Mouse (Mus musculus) forebrain, embryonic 16.5 days (tissue): Measurements from ENCODE around the gene Gna13. TPM values are rescaled to one million over a fixed set of nuclear protein-coding genes. Genes with fewer than 3 reads are reported as not detected.

Source experiments
- ATAC-seq: fragments of 200-750 bp; cut with Nextera tagmentation; 2 replicates; pipeline ENCODE4 v1.8.0; 2017; ENCODE audit warnings: mild to moderate bottlenecking, moderate library complexity
- H3K27ac ChIP-seq: fragments of 300-500 bp; sonication (generic); 2 replicates; pipeline ENCODE4 v1.5.1; 2014; ENCODE audit warnings: low read length, control low read depth
- H3K27me3 ChIP-seq: fragments of 300-500 bp; sonication (generic); replicated peaks from 2 replicates; pipeline ENCODE4 v1.6.1; 2014; ENCODE audit warnings: low read length; ENCODE audit not compliant: control insufficient read depth, insufficient read depth
- H3K36me3 ChIP-seq: fragments of 300-500 bp; sonication (generic); 2 replicates; pipeline ENCODE4 v1.6.1; 2014; ENCODE audit not compliant: control insufficient read depth, insufficient read depth
- H3K4me1 ChIP-seq: fragments of 300-500 bp; sonication (generic); replicated peaks from 2 replicates; pipeline ENCODE4 v1.6.1; 2014; ENCODE audit warnings: low read length; ENCODE audit not compliant: control insufficient read depth, insufficient read depth
- H3K4me2 ChIP-seq: fragments of 300-500 bp; sonication (generic); 2 replicates; pipeline ENCODE4 v1.6.1; 2014; ENCODE audit warnings: mild to moderate bottlenecking, low read length, control low read depth
- H3K4me3 ChIP-seq: fragments of 300-500 bp; sonication (generic); replicated peaks from 2 replicates; pipeline ENCODE4 v1.5.1; 2014; ENCODE audit warnings: mild to moderate bottlenecking, low read length, control low read depth
- H3K9ac ChIP-seq: fragments of 300-500 bp; sonication (generic); replicated peaks from 2 replicates; pipeline ENCODE4 v1.6.1; 2014; ENCODE audit warnings: low read depth, low read length, control low read depth
- H3K9me3 ChIP-seq: fragments of 300-500 bp; sonication (generic); 2 replicates; pipeline ENCODE4 v1.6.1; 2016; ENCODE audit warnings: low read length; ENCODE audit not compliant: control insufficient read depth
- WGBS: fragments of 180-500 bp; shearing (Covaris S2); extraction: QIAGEN DNeasy Blood & Tissue Kit; methylation state at CpG from one replicate; pipeline ENCODE4 v1.1.7; 2014; 5-methylcytosine and 5-hydroxymethylcytosine counted together
- polyA plus RNA-seq: library from polyadenylated mRNA; unstranded; fragments of >200 nt; fragmentation: Nextera tagmentation; extraction: Ambion mirVana; gene quantifications from 2 replicates; pipeline ENCODE4 v1.2.1, GENCODE M21; 2015

The Gna13 gene
- polyA plus RNA-seq, 1 experiment from 2014 or later = 16.1 TPM

DNA sequence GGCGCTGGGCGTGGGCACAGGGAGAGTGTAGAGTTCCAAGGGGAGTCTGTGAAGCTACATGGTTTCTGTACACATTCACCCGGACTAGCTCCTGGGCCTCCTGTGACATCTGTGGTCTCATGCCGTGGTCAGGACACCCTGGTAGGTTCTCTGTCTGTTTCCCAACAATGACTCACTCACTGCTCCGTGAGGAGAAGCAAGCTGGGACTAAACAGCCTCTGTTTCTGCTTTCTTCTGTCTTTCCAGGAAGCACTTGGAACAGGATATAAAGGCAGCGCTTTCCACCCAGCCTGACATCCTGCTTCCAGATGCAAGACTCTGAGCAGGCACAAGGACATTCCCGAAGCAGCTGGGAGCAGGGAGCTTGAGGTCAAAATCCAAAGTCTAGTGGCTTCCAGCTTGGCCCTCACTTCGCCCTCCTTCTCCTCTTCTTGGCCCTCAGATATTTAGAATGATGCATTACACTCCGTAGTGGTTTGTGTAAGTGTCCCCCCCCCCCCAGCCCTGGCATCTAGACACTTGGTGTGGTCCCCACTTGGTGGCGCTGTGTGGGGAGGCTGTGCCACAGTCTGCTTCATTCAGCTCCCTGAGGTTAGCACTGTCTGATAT, 18.5 kb upstream of the Gna13 start:
- H3K27ac ChIP-seq = no peak overlapping the region
- 33% methylated on average over 10 of the region's 10 CpGs for WGBS

DNA sequence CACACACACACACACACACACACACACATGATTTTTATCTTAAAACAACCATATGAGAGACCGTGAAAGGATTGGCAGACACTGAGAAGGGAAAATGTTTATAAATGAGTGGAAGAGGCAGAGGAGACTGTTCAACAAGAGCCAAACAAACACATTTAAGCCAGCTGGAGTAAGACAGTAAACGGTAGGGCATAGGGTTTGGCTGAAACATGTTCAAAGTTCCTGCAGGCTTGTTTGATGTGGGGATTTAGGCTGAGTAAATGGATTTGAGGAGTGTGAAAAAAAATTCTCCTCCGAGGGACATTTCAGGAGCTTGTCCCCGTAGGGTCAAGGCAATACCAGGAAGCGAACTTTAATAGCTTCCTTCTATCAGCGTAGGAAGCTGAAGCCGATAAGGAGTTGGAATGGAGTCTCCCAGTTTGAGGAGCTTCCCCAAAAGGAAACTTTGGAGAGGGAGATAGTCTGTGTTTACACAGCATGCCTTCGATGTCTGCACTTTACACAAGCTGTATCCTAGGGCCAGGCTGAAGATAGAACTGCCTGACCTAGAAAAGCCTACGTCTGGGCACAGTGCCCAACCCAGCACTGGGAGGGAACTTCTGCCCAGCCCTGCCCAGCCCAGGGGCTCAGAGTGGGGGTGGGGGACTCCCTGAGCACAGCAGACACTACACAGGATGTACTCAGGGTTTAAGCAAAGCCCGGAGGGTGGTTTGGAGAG, 15.2 kb upstream of the Gna13 start:
- WGBS = 53% methylated on average over 10 of the region's 10 CpGs
- Histone ChIP-seq H3K9me3 (no peaks in the 10 kb centered on the region), H3K4me2 (no peak overlapping the region), H3K4me1 (peaks cover 9% of the 10 kb centered on the region), H3K9ac (no peak overlapping the region), H3K36me3 (no peaks in the 10 kb centered on the region), H3K27ac (no peak overlapping the region), H3K27me3 (no peaks in the 10 kb centered on the region), H3K4me3 (no peak overlapping the region)
- ATAC-seq = peak; percentile 79

More for the DNA sequence above, 18.5 kb upstream of the Gna13 start:
- ATAC-seq = no peak
- H3K4me3 ChIP-seq = no peak overlapping the region
- no peaks in the 10 kb centered on the region for H3K36me3 ChIP-seq
- peaks cover 9% of the 10 kb centered on the region for H3K4me1 ChIP-seq
- H3K27me3 ChIP-seq = no peaks in the 10 kb centered on the region
- no peak overlapping the region for H3K4me2 ChIP-seq
- H3K9me3 ChIP-seq = no peaks in the 10 kb centered on the region
- no peak overlapping the region for H3K9ac ChIP-seq

GRCm38 (mm10) chr11:109348408-109348807, 14.2 kb upstream of the Gna13 start:
- Histone ChIP-seq H3K4me2 (no peak overlapping the region), H3K36me3 (no peaks in the 10 kb centered on the region), H3K4me1 (peaks cover 9% of the 10 kb centered on the region), H3K9me3 (no peaks in the 10 kb centered on the region), H3K27me3 (no peaks in the 10 kb centered on the region), H3K27ac (no peak overlapping the region), H3K4me3 (no peak overlapping the region), H3K9ac (no peak overlapping the region)
- ATAC-seq = no peak
- 74% methylated on average over 12 of the region's 12 CpGs for WGBS

DNA sequence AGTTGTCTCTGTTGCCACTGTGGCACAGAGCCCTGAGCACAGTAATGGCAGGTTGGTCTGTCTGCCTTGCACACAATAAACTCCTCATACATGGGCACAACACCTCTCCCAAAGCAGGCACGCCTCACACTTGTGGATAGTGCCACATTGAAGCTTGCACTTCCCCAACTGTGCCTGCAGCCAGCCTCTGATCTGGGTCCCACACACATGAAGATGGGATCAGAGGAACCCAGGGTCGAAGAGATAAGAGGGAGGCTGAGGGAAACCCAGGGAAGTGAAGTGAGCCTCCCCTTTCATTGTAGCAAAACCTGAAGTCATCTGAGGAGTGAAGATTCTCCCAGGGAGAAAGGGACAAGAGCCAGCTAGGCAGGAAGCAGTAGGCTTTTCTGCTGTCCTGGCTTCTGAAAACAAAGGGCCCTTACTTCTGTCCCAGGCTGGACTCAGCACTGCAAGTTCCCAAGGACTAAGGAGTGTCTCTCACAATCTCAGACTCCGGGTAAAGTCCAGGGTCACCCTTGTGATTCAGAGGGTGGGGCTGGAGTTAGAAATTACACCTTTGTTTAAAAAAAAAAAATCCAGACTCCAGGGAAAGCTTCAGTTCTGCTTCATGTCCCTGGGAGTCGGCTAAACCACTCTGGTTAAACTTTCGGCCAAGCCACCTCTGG, 12.8 kb upstream of the Gna13 start:
- Histone ChIP-seq H3K9ac (no peak overlapping the region), H3K4me3 (no peak overlapping the region), H3K4me1 (peaks cover 9% of the 10 kb centered on the region), H3K9me3 (no peaks in the 10 kb centered on the region), H3K27me3 (no peaks in the 10 kb centered on the region), H3K36me3 (no peaks in the 10 kb centered on the region), H3K4me2 (no peak overlapping the region), H3K27ac (no peak overlapping the region)
- no peak for ATAC-seq
- WGBS = 70% methylated on average over 5 of the region's 5 CpGs

DNA sequence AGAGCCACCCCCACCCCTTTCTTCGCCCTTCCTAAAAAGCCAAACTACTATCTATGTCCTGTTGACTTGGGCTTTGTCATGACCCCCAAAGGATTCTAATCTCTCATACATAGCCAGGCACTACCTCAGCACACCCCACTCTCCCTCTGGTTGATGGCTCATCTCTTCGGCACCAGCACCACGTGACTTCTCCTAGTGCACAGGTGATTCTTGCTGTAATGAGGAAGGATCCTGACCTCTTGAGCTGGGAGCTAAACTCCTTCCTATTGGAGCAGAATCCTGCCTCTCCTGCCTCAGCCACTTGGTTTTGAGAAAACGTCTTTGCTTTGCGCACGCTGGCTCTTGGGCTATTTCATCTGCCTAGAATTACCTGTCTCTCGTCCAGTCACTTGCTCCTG, 12.3 kb upstream of the Gna13 start:
- Histone ChIP-seq H3K4me1 (peaks cover 9% of the 10 kb centered on the region), H3K9me3 (no peaks in the 10 kb centered on the region), H3K27ac (no peak overlapping the region), H3K4me3 (no peak overlapping the region), H3K4me2 (no peak overlapping the region), H3K36me3 (no peaks in the 10 kb centered on the region), H3K9ac (no peak overlapping the region), H3K27me3 (no peaks in the 10 kb centered on the region)
- ATAC-seq = no peak
- WGBS = 86% methylated on average over 7 of the region's 7 CpGs

DNA sequence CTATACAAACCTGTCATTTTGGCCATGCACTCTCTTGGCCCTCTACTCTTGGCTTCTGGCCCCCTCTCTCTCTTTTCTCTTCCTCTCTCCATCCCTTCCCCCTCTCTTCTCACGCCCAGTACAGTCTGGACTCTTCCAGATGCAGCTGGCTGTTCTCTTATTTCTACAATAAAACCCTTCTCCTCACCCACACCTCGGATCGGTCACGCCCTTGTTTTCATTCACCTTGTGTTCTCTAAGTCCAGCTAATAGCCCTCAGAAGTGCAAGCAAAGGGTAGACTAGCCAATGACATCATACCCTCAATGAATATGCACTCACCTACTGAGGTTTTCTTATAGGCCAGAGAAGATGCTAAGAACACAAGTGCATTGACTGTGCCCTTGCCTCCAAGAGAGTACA, 11.1 kb upstream of the Gna13 start:
- Histone ChIP-seq H3K36me3 (no peaks in the 10 kb centered on the region), H3K27ac (no peak overlapping the region), H3K9ac (no peak overlapping the region), H3K4me3 (no peak overlapping the region), H3K9me3 (no peaks in the 10 kb centered on the region), H3K27me3 (no peaks in the 10 kb centered on the region), H3K4me1 (peaks cover 9% of the 10 kb centered on the region), H3K4me2 (no peak overlapping the region)
- 84% methylated on average over 4 of the region's 4 CpGs for WGBS
- no peak for ATAC-seq

GRCm38 (mm10) chr11:109353391-109354235, 9.0 kb upstream of the Gna13 start:
- peaks cover under 1% of the 10 kb centered on the region; the same call in 1 of the 2 replicates for H3K4me1 ChIP-seq
- H3K9ac ChIP-seq = no peak overlapping the region
- H3K9me3 ChIP-seq = no peaks in the 10 kb centered on the region
- H3K27me3 ChIP-seq = no peaks in the 10 kb centered on the region
- H3K36me3 ChIP-seq = no peaks in the 10 kb centered on the region
- WGBS = 70% methylated on average over 12 of the region's 12 CpGs
- H3K27ac ChIP-seq = no peak overlapping the region
- no peak overlapping the region for H3K4me3 ChIP-seq
- no peak for ATAC-seq
- no peak overlapping the region for H3K4me2 ChIP-seq

GRCm38 (mm10) chr11:109354236-109354613, 8.4 kb upstream of the Gna13 start:
- Histone ChIP-seq H3K4me1 (peaks cover 6% of the 10 kb centered on the region), H3K9me3 (no peaks in the 10 kb centered on the region), H3K9ac (no peak overlapping the region), H3K27me3 (no peaks in the 10 kb centered on the region), H3K4me3 (no peak overlapping the region), H3K36me3 (no peaks in the 10 kb centered on the region), H3K27ac (no peak overlapping the region), H3K4me2 (no peak overlapping the region)
- WGBS = 89% methylated on average over 6 of the region's 6 CpGs
- no peak for ATAC-seq
